Mouse (Mus musculus): ENCODE measurements around the gene Olfr45.
"Not testable (repeated sequence)": the region's sequence is repeated elsewhere in the genome, so short reads cannot be mapped to it uniquely, and the experiment has no call there.

Olfr45 gene

GRCm38 (mm10) chr7:140681651-140682050, at the start of gene Olfr45:
Olfr45 (plus strand) TSS chr7:140681951.
- DNase-seq (ENCODE audit: low read depth) = no peak

GRCm38 (mm10) chr7:140646152-140646551, 35.6 kb upstream of the Olfr45 start, which contains the start of gene Olfr53:
Olfr53 (plus strand) TSS chr7:140646452.
- DNase-seq (ENCODE audit: low read depth) = no peak

GRCm38 (mm10) chr7:140659630-140660029, 22.1 kb upstream of the Olfr45 start, which contains the start of gene Olfr539:
Olfr539 (plus strand) TSS chr7:140659930.
- no peak for DNase-seq (ENCODE audit: low read depth)

DNA sequence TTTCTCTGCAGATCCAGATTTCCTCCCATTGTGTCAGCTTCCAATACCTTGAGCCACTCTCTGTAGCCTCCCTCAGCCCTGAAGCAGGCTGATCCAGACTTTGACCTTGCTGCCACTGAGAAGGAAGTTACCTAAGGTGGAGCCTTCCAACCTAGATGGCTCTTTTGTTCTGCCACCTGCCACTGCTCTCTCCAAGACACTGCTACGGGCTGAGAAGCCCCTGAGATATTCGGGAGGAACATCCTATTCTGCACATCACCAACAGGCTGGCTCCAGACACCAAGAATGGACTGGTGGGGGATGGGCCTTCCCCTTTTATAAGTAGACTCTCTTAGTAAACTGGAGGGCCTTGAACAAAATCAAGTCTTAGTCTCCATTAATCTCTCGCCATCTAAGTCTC, 11.1 kb upstream of the Olfr45 start:
- DNase-seq (ENCODE audit: low read depth) = not testable (repeated sequence)

DNA sequence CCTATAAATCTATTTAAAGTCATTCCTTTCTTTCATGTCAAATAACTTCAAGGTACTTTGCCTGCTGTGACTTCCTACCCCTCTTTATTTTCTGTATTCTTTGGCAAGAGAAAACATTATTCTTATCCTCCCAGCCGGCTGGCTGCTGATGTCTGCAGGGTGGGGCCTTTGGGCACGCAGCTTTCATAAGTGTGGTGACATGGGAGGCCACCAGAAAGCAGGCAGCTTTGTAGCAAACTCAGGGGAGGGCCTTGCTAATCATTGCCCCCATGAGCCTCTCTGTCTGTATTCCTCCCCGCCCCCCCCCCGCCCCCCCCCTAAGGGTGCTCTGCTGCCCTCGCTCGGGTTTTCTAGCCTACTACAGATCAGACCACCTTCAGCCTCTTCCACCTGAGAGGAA, 5.9 kb upstream of the Olfr45 start:
- DNase-seq (ENCODE audit: low read depth) = no peak

DNA sequence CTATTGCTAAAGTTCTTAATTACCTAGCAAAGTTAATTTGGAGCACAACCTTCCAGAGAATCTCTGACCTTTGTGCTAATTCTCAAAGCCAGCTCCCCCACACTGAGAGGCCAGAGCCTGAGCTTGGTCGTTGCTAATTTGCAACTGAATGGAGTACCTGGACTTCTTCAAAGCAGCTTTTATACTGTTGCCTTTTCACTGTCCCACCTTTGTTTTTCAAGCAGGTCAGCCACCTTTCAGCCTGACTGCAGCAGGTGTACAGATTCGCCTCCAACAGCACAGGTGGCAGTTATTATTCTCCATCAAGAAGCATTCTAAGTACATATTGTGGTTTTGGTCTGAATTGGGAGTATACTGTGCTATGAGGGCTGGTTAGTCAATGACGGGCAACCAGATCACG, 2.2 kb upstream of the Olfr45 start:
- not testable (repeated sequence) for DNase-seq (ENCODE audit: low read depth)

GRCm38 (mm10) chr7:140696967-140697366, 15.2 kb downstream of the Olfr45 start, which contains the start of gene Olfr541:
Olfr541 (plus strand) TSS chr7:140697267.
- no peak for DNase-seq (ENCODE audit: low read depth)

- no peak for DNase-seq (ENCODE audit: low read depth)
Observed at GRCm38 (mm10) chr7:140706348-140706747, 24.6 kb downstream of the Olfr45 start.

GRCm38 (mm10) chr7:140707536-140708284, 26.0 kb downstream of the Olfr45 start:
- DNase-seq (ENCODE audit: low read depth) = no peak

DNA sequence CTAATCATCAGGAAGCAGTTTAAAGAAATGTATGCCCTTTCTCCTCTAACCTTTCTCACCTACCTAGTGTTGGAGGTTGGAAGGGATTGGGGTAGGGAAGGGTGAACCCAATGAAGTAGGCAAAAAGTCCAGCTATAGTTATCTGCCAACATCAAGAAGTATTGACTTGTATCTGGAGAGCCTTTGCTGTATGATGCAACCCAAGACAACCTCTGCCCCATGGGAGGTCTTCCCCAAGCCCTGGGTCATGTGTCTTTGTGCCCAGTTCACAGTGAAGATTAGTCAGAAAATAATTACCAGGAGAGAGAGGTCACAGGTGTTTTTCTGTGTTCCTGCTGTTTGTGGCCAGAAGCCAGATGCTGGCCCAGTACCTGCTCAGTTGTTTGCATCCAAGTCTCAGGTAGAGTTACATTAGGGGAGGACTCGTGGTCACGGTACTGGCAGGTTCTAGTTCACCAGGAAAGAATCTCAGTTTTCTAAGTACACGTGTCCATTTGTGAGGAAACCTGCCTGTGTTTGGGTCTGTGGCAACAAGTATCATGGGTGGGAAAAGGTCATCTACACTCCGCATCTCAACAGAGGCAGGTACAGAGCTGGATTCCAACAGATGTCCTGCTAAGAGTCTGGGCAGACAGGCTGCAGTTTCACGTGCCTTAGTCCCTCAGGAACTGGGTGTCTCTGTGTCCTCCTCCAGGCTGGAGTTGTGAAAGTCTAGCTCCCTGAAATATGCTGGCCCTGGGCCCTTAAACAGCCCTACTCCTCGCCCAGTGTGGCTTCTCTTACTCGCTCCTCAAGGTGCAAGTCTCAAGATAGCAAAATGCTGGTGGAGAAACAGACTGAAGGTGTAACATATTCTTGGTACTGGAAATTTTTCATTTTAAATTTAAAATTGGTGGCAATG, 35.7 kb downstream of the Olfr45 start:
- no peak for DNase-seq (ENCODE audit: low read depth)

DNA sequence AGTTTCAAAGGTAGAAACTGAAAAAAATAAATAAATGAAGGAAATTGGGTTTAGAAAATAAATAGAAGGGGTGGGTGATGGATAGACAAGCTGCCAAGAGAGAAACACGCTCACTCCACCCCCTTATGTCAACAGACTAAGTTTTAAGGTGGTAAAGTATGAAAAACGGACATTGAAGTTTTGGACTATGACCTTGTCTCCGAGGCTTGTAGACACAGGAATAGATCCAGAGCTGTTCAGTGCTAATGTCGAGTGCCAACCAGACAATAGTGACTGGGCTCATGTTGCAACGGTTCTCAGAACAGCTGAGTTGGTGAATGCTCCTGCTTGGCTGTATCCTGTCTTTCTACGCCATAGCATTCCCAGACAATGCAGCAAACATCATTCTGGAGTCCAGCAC, 39.3 kb downstream of the Olfr45 start:
- DNase-seq (ENCODE audit: low read depth) = no peak

DNA sequence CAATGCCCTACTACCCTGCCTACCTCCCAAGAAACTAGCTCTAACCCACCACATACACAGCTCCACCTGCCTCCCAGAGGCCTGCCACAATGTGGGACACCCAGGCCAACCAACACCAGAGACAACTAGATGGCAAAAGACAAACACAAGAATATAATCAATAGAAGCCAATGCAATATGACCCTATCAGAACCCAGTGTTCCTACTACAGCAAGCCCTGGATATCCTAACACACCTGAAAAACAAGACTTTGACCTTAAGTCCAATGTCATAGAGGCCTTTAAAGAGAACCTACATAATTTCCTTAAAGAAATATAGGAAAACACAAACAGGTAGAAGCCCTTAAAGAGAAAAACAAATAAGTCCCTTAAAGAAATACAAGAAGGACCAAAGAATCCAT, 43.8 kb downstream of the Olfr45 start:
- DNase-seq (ENCODE audit: low read depth) = no peak

GRCm38 (mm10) chr7:140733162-140733561, 51.4 kb downstream of the Olfr45 start:
- DNase-seq (ENCODE audit: low read depth) = peak; percentile 5

Data from NIH3T3 (cell line).